Mouse (Mus musculus): Measurements from ENCODE around the gene Col15a1. TPM values are rescaled to one million over a fixed set of nuclear protein-coding genes. Genes with fewer than 3 reads are reported as not detected.
A peak's percentile ranks its signal among the peaks of the same experiment; 100 is the strongest.

Col15a1 gene
- total RNA-seq, 2 experiments from 2014 or later = 27.5 to 80.0 TPM

- DNase-seq = no peak
These were observed 64.6 kb downstream of the Col15a1 start for GRCm38 (mm10) chr4:47272452-47273130.

DNA sequence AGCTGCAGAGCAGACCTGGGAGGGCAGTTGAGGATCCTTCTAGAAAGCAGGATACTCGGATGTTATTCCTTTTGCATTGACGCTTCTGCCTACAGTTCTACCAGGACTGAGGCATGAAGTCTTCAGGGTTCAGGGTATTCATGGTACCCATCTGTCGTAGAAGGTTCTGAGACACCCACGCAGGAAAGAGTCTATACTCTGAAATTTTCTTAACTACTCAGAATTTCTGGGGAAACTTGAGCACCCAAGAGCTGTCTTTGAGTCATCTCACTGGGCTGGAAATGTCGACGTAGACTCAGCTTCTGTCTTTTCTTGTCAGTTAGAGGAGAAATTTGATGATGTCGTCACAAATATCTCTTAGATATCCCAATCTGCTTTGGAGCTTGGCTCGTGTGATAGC, 65.8 kb downstream of the Col15a1 start:
- no peak for DNase-seq

DNA sequence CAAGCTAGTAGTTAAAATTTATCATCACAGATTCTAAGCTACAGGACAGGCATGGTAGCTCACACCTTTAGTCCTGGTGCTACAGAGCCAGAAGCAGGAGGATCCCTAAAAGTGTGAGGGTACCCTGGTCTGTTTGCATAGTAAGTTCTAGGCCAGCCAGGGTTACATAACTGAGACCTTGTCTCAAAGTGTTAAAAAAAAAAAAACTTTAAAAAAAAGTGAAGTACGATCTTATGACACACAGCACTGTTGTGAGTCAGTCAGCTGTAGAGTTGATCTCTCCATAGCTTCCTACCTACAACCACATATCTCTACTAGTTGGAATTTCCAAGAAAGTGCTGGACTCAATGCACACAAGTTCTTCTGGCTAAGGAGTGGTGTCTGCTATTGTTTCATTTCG, 67.0 kb downstream of the Col15a1 start:
- DNase-seq = no peak

DNA sequence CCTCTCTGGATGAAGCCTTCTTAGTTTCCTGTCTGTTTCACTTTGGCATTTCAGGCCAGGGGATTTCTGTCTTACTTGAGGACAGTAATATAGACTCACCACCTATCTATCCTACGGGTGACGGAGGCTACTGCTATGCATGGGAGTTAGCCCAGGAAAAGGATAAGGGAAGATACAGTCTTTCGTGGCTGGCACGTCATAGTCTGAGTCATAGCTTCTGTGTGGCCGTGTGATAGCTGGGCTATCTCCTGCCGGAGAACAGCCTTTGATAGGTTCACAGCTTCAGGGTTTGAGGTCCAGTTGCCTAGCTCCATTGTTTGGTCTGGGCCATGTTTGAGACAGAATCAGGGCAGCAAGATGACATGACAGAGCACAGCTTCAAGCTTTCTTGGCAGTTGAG, 70.4 kb downstream of the Col15a1 start:
- no peak for DNase-seq

- DNase-seq = no peak
These were observed 71.2 kb downstream of the Col15a1 start for GRCm38 (mm10) chr4:47279085-47279707.

DNA sequence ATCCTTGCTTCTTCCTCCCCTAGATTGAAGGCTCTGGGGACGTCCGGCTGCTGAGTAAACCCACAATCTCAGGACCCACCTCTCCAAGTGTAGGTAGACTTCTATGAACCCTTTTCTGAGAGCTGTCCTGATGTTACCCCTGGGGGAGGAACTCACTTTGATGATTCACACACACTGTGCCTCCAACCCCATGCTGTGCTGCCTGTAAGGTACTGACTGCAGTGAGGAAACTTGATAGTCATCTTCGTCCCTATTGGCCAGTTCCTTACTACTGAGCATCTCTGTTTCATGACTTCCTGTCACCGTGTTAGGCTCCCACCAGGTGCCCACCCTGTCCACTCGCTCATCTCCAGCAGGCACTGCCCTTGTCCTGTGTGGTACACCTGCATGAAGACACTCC, 72.2 kb downstream of the Col15a1 start:
- DNase-seq = no peak

DNA sequence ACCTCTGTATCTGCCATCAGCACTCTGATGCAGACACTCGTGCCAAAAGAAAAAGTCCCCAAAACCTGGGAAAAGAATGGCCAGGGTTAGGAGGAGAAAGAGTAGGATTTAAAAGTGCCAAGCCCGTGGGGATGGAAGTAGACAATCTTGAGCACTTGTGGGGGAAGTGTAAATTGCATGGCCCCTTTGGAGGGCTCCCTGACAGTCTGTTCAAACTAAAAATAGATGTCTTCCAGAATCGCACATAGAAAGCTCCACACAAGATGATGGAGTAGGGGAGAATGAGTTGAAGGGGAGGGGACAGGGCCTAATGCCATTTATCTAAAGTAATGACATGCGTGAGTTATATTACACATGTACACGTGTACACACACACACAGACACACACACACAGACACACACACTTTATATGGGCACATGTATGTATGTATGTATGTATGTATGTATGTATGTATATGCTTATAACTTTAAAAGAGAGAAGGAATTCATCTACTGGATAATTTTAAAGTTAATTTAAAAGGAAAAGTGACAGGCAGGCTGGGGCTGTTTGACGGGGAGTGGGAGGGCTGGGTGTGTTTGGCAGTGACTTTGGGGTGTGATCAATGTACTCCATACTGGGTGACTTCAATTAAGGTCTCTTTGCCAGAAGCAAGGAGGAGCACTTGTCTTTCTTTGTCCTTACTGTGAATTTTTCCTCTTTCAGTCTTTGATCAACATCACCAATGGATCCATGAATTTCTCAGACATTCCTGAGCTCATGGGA, 74.1 kb downstream of the Col15a1 start:
- DNase-seq = no peak

- DNase-seq = no peak
These were observed 76.3 kb downstream of the Col15a1 start for GRCm38 (mm10) chr4:47284311-47284710.

DNA sequence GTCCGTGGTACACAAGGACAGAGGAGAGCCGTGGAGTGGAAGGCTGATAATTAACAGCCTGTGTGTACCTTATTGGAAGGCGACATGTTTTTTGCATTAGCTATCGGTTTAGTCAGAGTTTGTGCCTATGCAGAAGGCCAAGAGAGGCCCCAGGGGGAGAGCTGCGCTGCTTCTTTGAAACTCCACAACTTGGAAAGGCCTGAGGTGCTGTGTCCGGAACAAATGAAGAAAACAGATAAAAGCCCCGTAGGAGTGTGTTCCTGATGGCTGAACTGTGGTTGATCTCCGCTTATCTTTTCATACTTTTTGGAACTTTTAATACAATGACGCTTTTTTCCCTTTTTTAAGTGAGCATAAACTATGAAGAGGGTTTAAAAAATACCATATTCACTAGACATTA, 76.9 kb downstream of the Col15a1 start:
- DNase-seq = no peak

GRCm38 (mm10) chr4:47286599-47287147, 78.7 kb downstream of the Col15a1 start:
- DNase-seq = no peak

DNA sequence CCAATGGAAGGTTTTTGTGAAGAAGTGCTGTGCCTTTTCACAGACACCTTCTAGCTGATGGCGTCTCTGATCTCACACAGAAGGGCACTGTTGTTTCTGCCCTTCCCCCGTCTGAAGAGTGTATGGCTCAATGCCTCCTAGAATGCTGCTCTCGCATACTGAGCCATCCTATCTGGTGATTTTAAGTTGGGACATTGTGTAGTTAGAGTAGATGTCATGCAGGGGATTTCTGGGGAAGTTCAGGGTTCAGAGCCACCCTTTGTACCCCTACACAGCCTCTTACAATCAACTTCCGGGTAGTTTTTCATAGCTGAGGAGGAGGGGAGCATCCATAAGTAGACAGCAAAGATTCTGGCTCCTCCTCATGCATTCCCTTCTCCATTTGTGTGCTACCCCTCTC, 79.5 kb downstream of the Col15a1 start:
- no peak for DNase-seq

- no peak for DNase-seq
These were observed 80.3 kb downstream of the Col15a1 start for GRCm38 (mm10) chr4:47288306-47288705.

DNA sequence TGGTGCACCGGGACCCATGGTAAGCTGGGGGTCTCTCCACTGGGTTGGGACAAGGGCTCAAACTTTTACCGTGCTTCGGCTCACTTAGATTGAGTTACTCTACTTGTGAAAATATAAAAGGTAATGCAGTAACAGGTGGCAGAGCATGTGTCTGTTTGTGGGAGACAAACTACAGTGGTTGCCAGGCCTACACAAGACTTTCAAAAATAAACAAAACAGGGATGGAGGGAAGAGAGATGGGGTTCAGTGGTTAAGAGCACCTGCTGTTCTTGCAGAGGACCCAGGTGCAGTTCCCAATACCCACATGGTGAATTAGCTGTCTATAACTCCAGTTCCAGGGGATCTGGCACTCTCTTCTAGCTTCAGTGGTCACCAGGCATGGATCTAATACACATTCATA, 81.6 kb downstream of the Col15a1 start:
- no peak for DNase-seq

GRCm38 (mm10) chr4:47290448-47290847, 82.5 kb downstream of the Col15a1 start:
- DNase-seq = no peak

DNA sequence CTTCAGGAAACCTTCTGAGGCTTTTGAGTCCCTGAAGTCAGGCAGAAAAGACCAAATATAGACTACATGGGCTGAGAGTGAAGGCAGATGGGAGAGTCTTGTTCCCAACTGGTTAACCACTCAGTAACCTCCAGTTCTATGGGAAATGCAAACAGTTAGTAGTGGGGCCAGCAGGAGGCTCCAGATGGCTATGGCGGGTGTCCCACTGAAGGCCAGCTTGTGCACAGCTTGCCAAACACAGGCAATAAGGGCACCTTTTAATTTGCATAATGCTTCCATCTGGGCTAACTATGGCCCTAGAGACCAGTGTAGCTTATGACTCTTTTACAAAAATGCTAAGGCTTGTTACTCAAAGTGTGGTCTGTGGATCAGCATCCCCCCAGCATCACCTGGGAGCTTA, 83.1 kb downstream of the Col15a1 start:
- DNase-seq = no peak

GRCm38 (mm10) chr4:47292956-47293355, 85.0 kb downstream of the Col15a1 start:
- DNase-seq = no peak

DNA sequence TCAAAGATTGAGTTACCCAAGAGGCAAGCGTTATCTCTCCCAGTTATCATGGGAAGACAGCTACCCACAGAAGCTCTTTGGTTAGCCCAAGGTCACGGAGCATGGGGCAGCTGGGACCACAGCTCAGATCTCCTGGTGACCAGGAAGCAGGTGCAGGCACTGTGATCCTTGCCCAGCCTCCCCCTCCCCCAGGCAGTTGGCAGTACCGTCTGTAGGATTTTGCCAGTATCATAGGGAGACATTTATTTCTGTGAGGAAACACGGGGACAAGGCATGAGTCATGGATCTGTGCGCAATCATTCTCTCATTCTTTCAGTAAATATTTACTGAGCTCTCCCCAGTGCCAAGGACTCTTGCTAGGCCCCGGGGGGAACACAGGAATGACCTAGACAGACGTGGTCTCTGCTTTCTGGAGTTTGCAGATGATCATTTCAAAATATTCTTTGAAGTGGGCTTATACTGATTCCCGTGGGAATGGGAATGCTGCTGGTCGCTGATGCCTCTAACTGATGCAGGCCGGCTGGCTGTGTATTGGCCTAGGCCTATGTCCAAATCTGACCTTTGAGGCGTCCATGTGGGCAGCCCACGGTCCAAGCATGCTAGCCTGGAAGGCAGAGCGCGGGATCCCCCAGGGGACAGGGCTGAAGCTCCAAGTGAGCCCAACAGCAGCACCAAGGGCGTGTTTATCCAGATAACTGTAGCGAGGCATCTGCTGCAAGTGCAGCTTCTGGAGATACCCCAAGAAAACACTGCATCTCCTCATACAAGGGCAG, 86.0 kb downstream of the Col15a1 start:
- peak; percentile 86 to 88 for DNase-seq

DNA sequence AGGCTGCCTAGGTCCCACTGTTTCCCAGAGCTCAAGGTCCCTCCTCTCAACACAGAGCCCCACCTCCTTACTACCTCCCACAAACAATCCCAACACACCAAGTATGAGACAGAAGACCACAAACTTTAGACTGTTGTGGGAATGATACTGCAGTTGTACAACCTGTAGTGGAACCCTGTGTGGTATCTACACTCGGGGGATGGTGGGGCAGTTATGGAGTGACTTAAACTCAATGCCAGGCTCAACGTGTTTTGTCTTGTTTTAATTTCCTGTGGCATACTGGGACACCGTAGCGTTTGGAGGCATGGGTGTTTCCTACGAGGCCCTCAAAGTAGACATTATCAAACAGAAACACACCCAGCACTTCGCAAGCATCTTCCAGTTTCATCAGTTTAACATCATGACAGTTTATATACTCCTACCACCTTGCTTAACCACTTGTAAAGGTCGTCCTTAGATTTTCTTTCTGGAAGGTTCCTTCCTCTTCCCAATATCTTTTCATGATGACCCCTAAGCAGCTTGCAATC, 86.6 kb downstream of the Col15a1 start:
- DNase-seq = no peak

- peak in 1 of 2 experiments; percentile 31 for DNase-seq
These were observed 87.6 kb downstream of the Col15a1 start for GRCm38 (mm10) chr4:47295547-47295946.

DNA sequence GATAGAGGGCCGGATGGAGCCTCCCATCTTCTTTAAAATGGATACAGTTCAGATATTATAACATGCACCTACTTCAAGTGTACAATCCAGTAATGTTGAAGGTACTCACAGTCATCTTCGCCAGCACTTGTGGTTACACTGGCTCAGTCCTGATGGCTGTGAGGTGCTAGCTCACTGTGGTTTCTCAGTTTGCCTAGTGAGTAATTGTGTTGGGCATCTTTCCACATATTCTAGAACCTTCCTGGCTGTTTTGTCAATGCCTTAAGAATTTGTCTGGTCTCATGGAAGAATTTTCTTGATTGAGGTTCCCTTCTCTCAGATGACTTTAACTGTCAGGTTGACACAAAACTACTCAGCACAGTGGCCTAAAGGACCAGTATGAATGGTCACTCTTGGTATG, 92.7 kb downstream of the Col15a1 start:
- no peak for DNase-seq

- DNase-seq = no peak
These were observed 94.6 kb downstream of the Col15a1 start for GRCm38 (mm10) chr4:47302610-47303009.

Data from adrenal gland, postnatal 36 days (tissue).